Mouse (Mus musculus) thymus, postnatal 0 days (tissue): ENCODE measurements around the gene Selenoi. TPM values are rescaled to one million over a fixed set of nuclear protein-coding genes. Genes with fewer than 3 reads are reported as not detected.

Experiments used
- DNase-seq: peaks from one replicate; pipeline ENCODE4 v3.0.0-alpha.2; 2015; ENCODE audit warnings: low spot score
- polyA plus RNA-seq: library from polyadenylated mRNA; unstranded; fragments of >200 nt; fragmentation: Nextera tagmentation; extraction: Ambion mirVana; gene quantifications from 2 replicates; pipeline ENCODE4 v1.2.1, GENCODE M21; 2015

The Selenoi gene
- polyA plus RNA-seq, 1 experiment from 2014 or later, result 13.3 TPM

DNA sequence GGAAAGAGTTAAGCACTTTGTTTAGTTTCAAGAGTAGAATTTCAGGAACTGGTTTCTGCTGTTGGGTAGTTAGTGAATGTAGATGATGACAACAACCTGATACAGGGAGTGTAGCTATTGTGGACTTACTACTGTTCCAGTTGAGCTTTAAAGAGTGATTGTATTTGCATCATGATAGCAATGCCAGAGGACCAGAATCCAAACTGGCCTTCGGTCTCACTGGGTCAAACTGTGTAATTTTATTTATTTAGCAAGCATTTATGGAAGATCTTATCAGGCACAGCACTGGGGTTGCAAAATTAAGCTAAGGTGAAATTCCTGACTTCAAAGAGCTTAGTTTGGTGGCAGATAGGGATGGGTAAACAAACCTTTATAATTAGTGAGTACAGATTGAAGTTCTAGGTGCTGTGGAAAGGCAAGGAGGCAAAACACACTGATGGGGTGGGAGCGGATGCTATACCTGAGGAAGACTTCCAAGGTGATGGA is 3.3 kb downstream of the Selenoi start:
- no peak for DNase-seq

DNA sequence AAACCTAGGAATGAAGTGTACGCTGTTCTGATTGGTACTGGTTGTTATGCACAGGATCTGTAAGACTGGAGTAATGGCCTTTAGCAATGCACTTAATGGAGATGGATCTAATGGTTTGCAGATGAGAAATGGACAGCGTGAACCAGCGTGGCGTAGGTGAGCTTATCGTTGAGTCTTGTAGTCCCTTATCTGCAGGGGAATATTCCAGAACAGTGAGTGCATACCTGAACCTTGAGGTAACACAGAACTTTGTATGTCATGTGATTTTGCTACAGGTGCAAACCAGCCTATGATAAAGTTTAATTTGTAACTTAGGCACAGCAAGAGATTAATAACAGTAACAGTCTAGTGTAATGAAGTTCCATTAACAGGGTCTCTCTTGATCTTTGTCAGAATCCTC is 6.2 kb downstream of the Selenoi start:
- no peak for DNase-seq

GRCm38 (mm10) chr5:30240552-30240951 is 8.2 kb downstream of the Selenoi start:
- no peak for DNase-seq

DNA sequence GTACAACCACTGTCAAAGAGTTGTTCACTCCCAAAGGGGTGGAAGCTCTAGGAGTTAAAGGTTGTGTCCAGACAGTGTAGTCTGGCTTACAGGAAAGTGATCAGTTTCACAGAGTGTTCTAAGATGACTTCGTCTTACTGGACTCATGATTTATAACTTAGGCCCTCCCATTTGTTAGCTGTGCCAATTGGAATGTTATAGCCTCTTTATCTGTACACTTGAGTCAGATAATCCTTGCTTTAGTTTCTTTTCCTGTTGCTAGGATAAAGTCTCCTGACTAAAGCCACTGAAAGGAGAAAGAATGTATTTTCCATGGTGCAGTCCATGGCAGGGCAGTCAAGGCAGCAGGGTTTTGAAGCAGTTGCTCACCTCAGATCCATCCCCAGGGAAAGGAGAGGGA is 10.0 kb downstream of the Selenoi start:
- DNase-seq, result no peak

DNA sequence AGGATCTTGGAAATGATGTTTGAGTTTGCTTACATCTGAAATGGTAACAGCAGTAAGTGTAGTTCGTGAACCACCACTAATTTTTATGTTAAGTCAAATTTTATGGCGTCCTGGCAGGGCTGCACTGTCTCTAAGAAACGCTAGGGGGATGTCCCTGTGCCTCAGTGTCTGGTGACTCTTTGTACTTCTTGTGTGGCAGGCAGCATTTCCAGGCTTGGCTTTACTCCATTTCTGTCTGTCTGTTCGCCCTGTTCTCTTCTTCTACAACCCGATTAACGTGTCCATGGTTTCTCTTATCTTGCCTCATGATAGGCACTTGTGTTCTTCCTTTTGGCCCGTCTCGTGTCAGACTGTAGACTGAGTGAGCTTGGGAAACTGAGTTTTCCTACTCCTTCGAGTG is 11.4 kb downstream of the Selenoi start:
- peak; percentile 56 for DNase-seq

DNA sequence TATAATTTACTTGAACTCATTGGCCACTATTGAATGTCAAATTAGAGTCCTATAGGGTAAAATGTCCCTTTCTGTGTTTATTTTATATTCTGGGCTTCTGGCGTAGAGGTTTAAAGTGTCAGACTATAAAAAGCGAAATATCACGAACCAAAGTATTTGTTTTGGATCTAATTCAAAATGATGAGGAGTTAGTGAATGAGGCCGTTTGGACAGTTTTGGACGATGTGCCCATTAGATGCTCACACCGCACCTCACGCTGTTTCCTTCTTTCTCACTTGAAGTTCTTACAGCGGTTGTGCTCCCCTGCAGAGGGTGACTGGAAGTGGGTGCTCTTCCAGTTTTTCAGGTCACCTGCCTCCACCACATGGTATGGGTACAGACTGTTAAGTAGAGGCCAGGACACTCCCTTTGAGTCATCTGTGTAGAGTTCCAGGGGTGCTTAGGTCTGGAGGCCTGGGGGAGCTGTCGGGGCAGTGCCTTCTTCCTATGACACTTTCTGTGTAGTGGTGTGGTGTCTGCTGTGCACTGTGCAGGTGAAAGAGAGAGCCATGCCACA is 13.6 kb downstream of the Selenoi start:
- no peak for DNase-seq

DNA sequence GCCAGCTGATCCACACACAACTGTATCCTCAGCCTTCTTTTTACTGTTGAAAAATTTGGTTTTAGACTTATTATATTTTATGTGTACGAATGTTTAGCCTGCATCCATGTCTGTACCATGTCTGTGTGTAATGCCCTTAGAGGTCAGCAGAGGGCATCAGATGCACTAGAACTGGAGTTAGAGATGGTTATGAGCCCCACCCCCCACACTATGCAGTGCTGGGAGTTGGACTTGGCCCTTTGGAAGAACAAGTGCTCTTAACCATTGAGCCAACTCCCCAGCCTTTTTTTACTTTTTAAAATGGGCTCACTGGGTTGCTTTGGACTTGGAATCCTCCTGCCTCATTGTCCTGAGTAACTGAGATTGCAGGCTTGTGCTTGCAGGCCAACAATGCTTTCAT is 15.3 kb downstream of the Selenoi start:
- peak; percentile 35 for DNase-seq

- no peak for DNase-seq
Measured at GRCm38 (mm10) chr5:30255567-30256354, 23.4 kb downstream of the Selenoi start.

GRCm38 (mm10) chr5:30258776-30259175 is 26.4 kb downstream of the Selenoi start:
- no peak for DNase-seq

- no peak for DNase-seq
Measured at GRCm38 (mm10) chr5:30270571-30271190, 38.3 kb downstream of the Selenoi start.

GRCm38 (mm10) chr5:30271599-30272281 is 39.4 kb downstream of the Selenoi start:
- no peak for DNase-seq

DNA sequence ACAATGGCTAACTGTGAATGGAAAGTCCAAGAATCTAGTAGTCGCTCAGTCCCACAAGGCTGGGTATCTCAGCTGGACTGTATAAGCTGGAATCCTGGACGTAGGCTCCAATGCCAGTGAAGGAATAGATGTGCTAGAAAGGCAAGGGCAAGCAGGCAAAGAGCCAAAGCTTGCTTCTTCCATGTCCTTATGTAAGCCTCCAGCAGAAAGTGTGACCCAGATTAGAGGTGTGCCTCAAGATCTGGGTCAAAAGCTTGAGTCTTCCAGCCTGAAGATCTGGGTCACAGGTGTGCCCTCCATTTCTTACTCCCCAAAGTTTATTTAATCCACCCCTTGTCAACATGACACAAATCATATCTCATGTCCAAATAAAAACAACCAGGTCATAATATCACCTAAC is 44.0 kb downstream of the Selenoi start:
- DNase-seq, result peak; percentile 83

DNA sequence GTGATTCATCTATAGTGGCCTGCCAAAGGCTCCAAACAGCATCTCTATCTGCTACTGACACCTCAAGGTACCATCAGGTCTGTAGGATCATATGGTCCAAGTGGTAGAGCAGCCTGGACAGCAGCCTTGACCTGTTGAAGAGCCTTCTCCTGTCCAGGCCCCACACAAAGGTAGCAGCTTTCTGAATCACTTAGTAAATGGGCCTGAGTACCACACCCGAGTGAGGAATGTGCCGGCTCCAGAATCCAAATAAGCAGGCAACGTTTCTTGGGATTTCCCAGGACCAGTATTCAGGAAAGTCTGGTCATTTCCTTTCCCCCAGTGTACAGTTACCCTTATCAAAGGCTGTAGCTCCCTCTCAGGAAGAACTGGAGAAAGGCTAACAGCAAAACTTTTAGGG is 46.6 kb downstream of the Selenoi start:
- no peak for DNase-seq

DNA sequence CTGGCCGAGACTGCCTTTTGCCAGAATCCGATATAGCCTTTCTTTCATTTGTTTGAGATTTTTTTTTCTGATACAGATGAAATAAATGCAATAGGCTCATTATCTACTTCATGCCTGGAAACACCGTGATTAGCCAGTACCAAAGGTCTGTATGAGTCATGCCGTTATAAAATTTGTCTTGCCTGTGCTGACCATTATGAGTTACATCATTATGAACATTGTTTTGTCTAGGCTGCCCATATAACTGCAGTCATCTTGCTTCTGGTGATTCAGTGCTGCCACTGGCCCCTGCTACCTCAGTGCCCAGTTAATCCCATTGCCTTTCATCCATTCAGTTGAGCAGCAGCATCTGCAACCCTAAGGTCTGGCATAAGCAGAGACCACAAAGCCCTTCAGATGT is 47.1 kb downstream of the Selenoi start:
- DNase-seq, result no peak

DNA sequence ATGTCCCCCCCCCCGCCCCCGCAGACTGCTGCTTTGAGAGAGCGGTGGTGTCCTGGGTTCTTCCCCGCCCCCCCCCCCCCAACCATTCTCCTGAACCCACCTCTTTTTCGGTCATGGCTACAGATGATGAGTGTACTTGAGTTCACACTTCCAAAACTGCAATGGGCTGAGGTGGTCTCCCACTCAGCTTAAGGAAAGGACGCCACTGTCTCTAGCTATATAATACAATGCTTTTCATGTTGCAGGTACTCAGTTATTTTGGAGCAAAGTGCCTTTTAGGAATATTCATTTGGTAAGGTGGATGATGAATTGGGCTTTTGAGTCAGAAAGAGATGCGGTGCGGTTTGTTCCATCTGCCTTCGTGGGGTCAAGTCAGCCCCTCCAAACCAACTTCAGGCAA is 48.5 kb downstream of the Selenoi start:
- DNase-seq, result no peak

DNA sequence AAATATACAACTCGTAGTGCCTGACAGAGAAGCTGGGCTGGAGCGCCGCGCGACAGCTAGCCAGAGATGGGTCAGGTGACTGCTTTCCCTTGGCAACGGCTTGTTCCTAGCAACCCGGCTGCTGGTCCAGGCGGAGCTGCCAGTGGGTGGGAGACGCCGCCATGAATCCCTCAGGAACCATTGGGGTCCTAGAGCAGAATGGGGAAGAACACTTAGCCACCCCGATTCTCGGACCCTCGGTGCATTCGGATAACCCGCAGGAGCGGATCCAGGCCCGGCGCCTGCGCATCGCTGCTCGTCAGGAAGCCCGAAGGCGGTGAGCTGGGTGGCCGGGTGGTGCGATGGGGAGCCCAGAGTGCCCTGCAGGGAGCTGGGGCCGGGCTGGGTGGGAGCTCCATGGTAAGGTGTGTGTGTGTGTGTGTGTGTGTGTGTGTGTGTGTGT is 48.9 kb downstream of the Selenoi start, which contains the start of gene Drc1:
Gene Drc1, plus strand, starts transcription at position 98 of the 442 bp plus-strand sequence.
- DNase-seq, result no peak

GRCm38 (mm10) chr5:30285944-30286799 is 53.8 kb downstream of the Selenoi start:
- no peak for DNase-seq

DNA sequence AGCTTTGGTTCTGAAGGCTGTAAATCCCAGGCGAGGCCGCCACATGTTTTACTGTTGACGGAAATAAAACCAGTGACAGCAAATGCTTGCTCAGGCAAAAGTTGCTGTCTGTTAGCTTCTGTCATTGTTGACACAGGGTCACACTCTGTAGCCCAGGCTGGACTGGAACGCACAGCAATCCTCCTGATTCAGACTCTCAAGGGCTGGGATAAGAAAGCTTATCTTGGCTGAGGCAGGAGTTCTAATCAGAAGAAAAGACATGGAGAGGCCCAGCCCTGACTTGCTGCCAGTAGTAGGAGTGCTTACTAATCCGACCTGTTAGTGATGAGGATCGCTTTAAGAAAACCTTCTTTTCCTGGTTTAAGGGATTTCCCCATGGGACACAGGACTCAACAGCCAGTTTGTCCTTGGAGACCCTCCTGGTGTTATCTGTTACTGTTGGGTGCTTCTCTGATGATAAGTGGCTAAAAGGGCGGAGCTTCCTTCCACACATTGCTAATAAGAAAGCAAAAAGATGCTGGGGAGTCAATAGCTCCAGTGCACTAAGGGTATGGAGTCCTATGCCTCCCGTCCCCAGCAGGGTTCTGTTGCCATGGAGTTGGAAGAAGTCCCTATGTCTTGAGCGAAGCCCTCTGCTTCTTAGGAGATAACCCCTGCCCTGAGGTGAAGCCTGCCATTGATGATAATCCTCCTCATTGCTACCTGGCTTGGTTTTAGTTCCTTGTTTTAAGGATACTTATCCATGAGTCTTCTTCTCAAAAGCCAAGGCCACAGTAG is 54.9 kb downstream of the Selenoi start:
- DNase-seq, result no peak
